Mouse (Mus musculus): ENCODE results near the gene Prss35. TPM values are rescaled to one million over a fixed set of nuclear protein-coding genes. Genes with fewer than 3 reads are reported as not detected.

The Prss35 gene
- polyA plus RNA-seq, 1 experiment from 2014 or later, result 21.9 TPM

GRCm38 (mm10) chr9:86710091-86710634 is 33.3 kb upstream of the Prss35 start:
- Histone ChIP-seq H3K27me3 (ENCODE audit: control insufficient read depth, insufficient read depth, low read length) (no peaks in the 10 kb centered on the region), H3K27ac (ENCODE audit: low read length) (no peak overlapping the region), H3K4me1 (ENCODE audit: control insufficient read depth, insufficient read depth, low read length) (no peaks in the 10 kb centered on the region), H3K4me2 (ENCODE audit: low read depth, low read length) (no peak overlapping the region), H3K9me3 (replicated peaks; ENCODE audit: control insufficient read depth, low read length) (no peaks in the 10 kb centered on the region), H3K36me3 (ENCODE audit: control insufficient read depth, insufficient read depth, low read length) (no peaks in the 10 kb centered on the region), H3K9ac (ENCODE audit: low read length) (no peak overlapping the region), H3K4me3 (replicated peaks; ENCODE audit: low read length) (no peak overlapping the region)
- WGBS, result 58% methylated on average over 2 of the region's 2 CpGs
- ATAC-seq (ENCODE audit: insufficient read depth, low FRiP score), result no peak

- no peaks in the 10 kb centered on the region for H3K27me3 ChIP-seq (ENCODE audit: control insufficient read depth, insufficient read depth, low read length)
- H3K4me1 ChIP-seq (ENCODE audit: control insufficient read depth, insufficient read depth, low read length), result no peaks in the 10 kb centered on the region
- H3K4me2 ChIP-seq (ENCODE audit: low read depth, low read length), result no peak overlapping the region
- WGBS, result 73% methylated on average over 2 of the region's 2 CpGs
- H3K9me3 ChIP-seq (replicated peaks; ENCODE audit: control insufficient read depth, low read length), result no peaks in the 10 kb centered on the region
- no peaks in the 10 kb centered on the region for H3K36me3 ChIP-seq (ENCODE audit: control insufficient read depth, insufficient read depth, low read length)
- no peak overlapping the region for H3K9ac ChIP-seq (ENCODE audit: low read length)
- no peak overlapping the region for H3K4me3 ChIP-seq (replicated peaks; ENCODE audit: low read length)
- H3K27ac ChIP-seq (ENCODE audit: low read length), result no peak overlapping the region
- ATAC-seq (ENCODE audit: insufficient read depth, low FRiP score), result no peak
These were observed 30.8 kb upstream of the Prss35 start for GRCm38 (mm10) chr9:86712648-86713047.

- 87% methylated on average over 3 of the region's 3 CpGs for WGBS
- H3K9ac ChIP-seq (ENCODE audit: low read length), result no peak overlapping the region
- H3K36me3 ChIP-seq (ENCODE audit: control insufficient read depth, insufficient read depth, low read length), result no peaks in the 10 kb centered on the region
- no peaks in the 10 kb centered on the region for H3K4me1 ChIP-seq (ENCODE audit: control insufficient read depth, insufficient read depth, low read length)
- no peak overlapping the region for H3K4me3 ChIP-seq (replicated peaks; ENCODE audit: low read length)
- no peak overlapping the region for H3K4me2 ChIP-seq (ENCODE audit: low read depth, low read length)
- no peak overlapping the region for H3K27ac ChIP-seq (ENCODE audit: low read length)
- H3K9me3 ChIP-seq (replicated peaks; ENCODE audit: control insufficient read depth, low read length), result no peaks in the 10 kb centered on the region
- no peak for ATAC-seq (ENCODE audit: insufficient read depth, low FRiP score)
- no peaks in the 10 kb centered on the region for H3K27me3 ChIP-seq (ENCODE audit: control insufficient read depth, insufficient read depth, low read length)
These were observed 29.4 kb upstream of the Prss35 start for GRCm38 (mm10) chr9:86714089-86714488.

- Histone ChIP-seq H3K4me1 (ENCODE audit: control insufficient read depth, insufficient read depth, low read length) (no peaks in the 10 kb centered on the region), H3K4me2 (ENCODE audit: low read depth, low read length) (no peak overlapping the region), H3K9ac (ENCODE audit: low read length) (no peak overlapping the region), H3K9me3 (replicated peaks; ENCODE audit: control insufficient read depth, low read length) (no peaks in the 10 kb centered on the region), H3K27me3 (ENCODE audit: control insufficient read depth, insufficient read depth, low read length) (no peaks in the 10 kb centered on the region), H3K4me3 (replicated peaks; ENCODE audit: low read length) (no peak overlapping the region), H3K27ac (ENCODE audit: low read length) (no peak overlapping the region), H3K36me3 (ENCODE audit: control insufficient read depth, insufficient read depth, low read length) (no peaks in the 10 kb centered on the region)
- WGBS, result 45% methylated on average over 2 of the region's 2 CpGs
- no peak for ATAC-seq (ENCODE audit: insufficient read depth, low FRiP score)
These were observed 26.9 kb upstream of the Prss35 start for GRCm38 (mm10) chr9:86716540-86716939.

- no peaks in the 10 kb centered on the region for H3K4me1 ChIP-seq (ENCODE audit: control insufficient read depth, insufficient read depth, low read length)
- H3K36me3 ChIP-seq (ENCODE audit: control insufficient read depth, insufficient read depth, low read length), result no peaks in the 10 kb centered on the region
- no peak overlapping the region for H3K9ac ChIP-seq (ENCODE audit: low read length)
- no peak overlapping the region for H3K27ac ChIP-seq (ENCODE audit: low read length)
- H3K27me3 ChIP-seq (ENCODE audit: control insufficient read depth, insufficient read depth, low read length), result no peaks in the 10 kb centered on the region
- H3K4me3 ChIP-seq (replicated peaks; ENCODE audit: low read length), result no peak overlapping the region
- no peaks in the 10 kb centered on the region for H3K9me3 ChIP-seq (replicated peaks; ENCODE audit: control insufficient read depth, low read length)
- H3K4me2 ChIP-seq (ENCODE audit: low read depth, low read length), result no peak overlapping the region
- ATAC-seq (ENCODE audit: insufficient read depth, low FRiP score), result no peak
- WGBS, result 41% methylated on average over 5 of the region's 5 CpGs
These were observed 26.3 kb upstream of the Prss35 start for GRCm38 (mm10) chr9:86717119-86717518.

GRCm38 (mm10) chr9:86720227-86720626 is 23.2 kb upstream of the Prss35 start:
- no peaks in the 10 kb centered on the region for H3K27me3 ChIP-seq (ENCODE audit: control insufficient read depth, insufficient read depth, low read length)
- no peak for ATAC-seq (ENCODE audit: insufficient read depth, low FRiP score)
- H3K9ac ChIP-seq (ENCODE audit: low read length), result no peak overlapping the region
- H3K36me3 ChIP-seq (ENCODE audit: control insufficient read depth, insufficient read depth, low read length), result no peaks in the 10 kb centered on the region
- H3K4me1 ChIP-seq (ENCODE audit: control insufficient read depth, insufficient read depth, low read length), result no peaks in the 10 kb centered on the region
- 82% methylated on average over 5 of the region's 5 CpGs for WGBS
- no peak overlapping the region for H3K4me3 ChIP-seq (replicated peaks; ENCODE audit: low read length)
- no peaks in the 10 kb centered on the region for H3K9me3 ChIP-seq (replicated peaks; ENCODE audit: control insufficient read depth, low read length)
- H3K27ac ChIP-seq (ENCODE audit: low read length), result no peak overlapping the region
- H3K4me2 ChIP-seq (ENCODE audit: low read depth, low read length), result no peak overlapping the region

GRCm38 (mm10) chr9:86720794-86721193 is 22.7 kb upstream of the Prss35 start:
- no peaks in the 10 kb centered on the region for H3K9me3 ChIP-seq (replicated peaks; ENCODE audit: control insufficient read depth, low read length)
- no peak overlapping the region for H3K9ac ChIP-seq (ENCODE audit: low read length)
- H3K36me3 ChIP-seq (ENCODE audit: control insufficient read depth, insufficient read depth, low read length), result no peaks in the 10 kb centered on the region
- no peak for ATAC-seq (ENCODE audit: insufficient read depth, low FRiP score)
- no peaks in the 10 kb centered on the region for H3K27me3 ChIP-seq (ENCODE audit: control insufficient read depth, insufficient read depth, low read length)
- H3K4me3 ChIP-seq (replicated peaks; ENCODE audit: low read length), result no peak overlapping the region
- 81% methylated on average over 2 of the region's 2 CpGs for WGBS
- H3K4me1 ChIP-seq (ENCODE audit: control insufficient read depth, insufficient read depth, low read length), result 0 out of 2 replicates have a peak, but pooled peaks cover under 1% of the 10 kb centered on the region
- no peak overlapping the region for H3K27ac ChIP-seq (ENCODE audit: low read length)
- H3K4me2 ChIP-seq (ENCODE audit: low read depth, low read length), result no peak overlapping the region

- H3K27me3 ChIP-seq (ENCODE audit: control insufficient read depth, insufficient read depth, low read length), result no peaks in the 10 kb centered on the region
- H3K9me3 ChIP-seq (replicated peaks; ENCODE audit: control insufficient read depth, low read length), result no peaks in the 10 kb centered on the region
- no peak overlapping the region for H3K27ac ChIP-seq (ENCODE audit: low read length)
- no peak for ATAC-seq (ENCODE audit: insufficient read depth, low FRiP score)
- no peak overlapping the region for H3K9ac ChIP-seq (ENCODE audit: low read length)
- WGBS, result 75% methylated on average over 4 of the region's 4 CpGs
- H3K4me1 ChIP-seq (ENCODE audit: control insufficient read depth, insufficient read depth, low read length), result peaks cover 9% of the 10 kb centered on the region; the same call in 1 of the 2 replicates
- no peak overlapping the region for H3K4me3 ChIP-seq (replicated peaks; ENCODE audit: low read length)
- no peak overlapping the region for H3K4me2 ChIP-seq (ENCODE audit: low read depth, low read length)
- no peaks in the 10 kb centered on the region for H3K36me3 ChIP-seq (ENCODE audit: control insufficient read depth, insufficient read depth, low read length)
These were observed 18.4 kb upstream of the Prss35 start for GRCm38 (mm10) chr9:86725066-86725465.

- no peaks in the 10 kb centered on the region for H3K27me3 ChIP-seq (ENCODE audit: control insufficient read depth, insufficient read depth, low read length)
- no peaks in the 10 kb centered on the region for H3K9me3 ChIP-seq (replicated peaks; ENCODE audit: control insufficient read depth, low read length)
- no peak overlapping the region for H3K4me3 ChIP-seq (replicated peaks; ENCODE audit: low read length)
- no peak for ATAC-seq (ENCODE audit: insufficient read depth, low FRiP score)
- H3K4me2 ChIP-seq (ENCODE audit: low read depth, low read length), result no peak overlapping the region
- 50% methylated on average over 7 of the region's 7 CpGs for WGBS
- peaks cover 9% of the 10 kb centered on the region; the same call in 1 of the 2 replicates for H3K4me1 ChIP-seq (ENCODE audit: control insufficient read depth, insufficient read depth, low read length)
- no peak overlapping the region for H3K9ac ChIP-seq (ENCODE audit: low read length)
- H3K36me3 ChIP-seq (ENCODE audit: control insufficient read depth, insufficient read depth, low read length), result no peaks in the 10 kb centered on the region
- peak overlapping the region; percentile 13; the same call in 1 of the 2 replicates for H3K27ac ChIP-seq (ENCODE audit: low read length)
These were observed 17.7 kb upstream of the Prss35 start for GRCm38 (mm10) chr9:86725604-86726380.

Measured in stomach, embryonic 16.5 days (tissue).